Mouse (Mus musculus) Muller cell, postnatal 12 days (primary cell): ENCODE data around the gene Lrrc49.

ENCODE experiments used
- DNase-seq: peaks from one replicate; pipeline ENCODE4 v3.0.0-alpha.2; 2015; ENCODE audit errors: inconsistent ontology term

Gene Lrrc49

GRCm38 (mm10) chr9:60687891-60688324 lies at the start of gene Lrrc49:
Gene Lrrc49, minus strand, starts transcription at chr9:60688158.
- peak; percentile 97 for DNase-seq

GRCm38 (mm10) chr9:60734321-60734720 lies 46.4 kb upstream of the Lrrc49 start:
- DNase-seq = no peak

- DNase-seq = no peak
Measured at GRCm38 (mm10) chr9:60724968-60725367, 37.0 kb upstream of the Lrrc49 start.

GRCm38 (mm10) chr9:60719687-60720086 lies 31.7 kb upstream of the Lrrc49 start:
- DNase-seq = no peak

GRCm38 (mm10) chr9:60718284-60718683 lies 30.3 kb upstream of the Lrrc49 start:
- DNase-seq = no peak

- no peak for DNase-seq
Measured at GRCm38 (mm10) chr9:60715828-60716227, 27.9 kb upstream of the Lrrc49 start.

GRCm38 (mm10) chr9:60715271-60715670 lies 27.3 kb upstream of the Lrrc49 start:
- no peak for DNase-seq

GRCm38 (mm10) chr9:60714191-60714590 lies 26.2 kb upstream of the Lrrc49 start:
- DNase-seq = peak; percentile 44

GRCm38 (mm10) chr9:60713616-60714015 lies 25.7 kb upstream of the Lrrc49 start:
- DNase-seq = no peak

GRCm38 (mm10) chr9:60712771-60713541 lies 25.0 kb upstream of the Lrrc49 start, which contains the start of gene Larp6:
Gene Larp6, plus strand, starts transcription at chr9:60712989.
- peak; percentile 67 for DNase-seq

- no peak for DNase-seq
Measured at GRCm38 (mm10) chr9:60712011-60712410, 24.1 kb upstream of the Lrrc49 start.

GRCm38 (mm10) chr9:60709721-60710120 lies 21.8 kb upstream of the Lrrc49 start:
- DNase-seq = no peak

GRCm38 (mm10) chr9:60708606-60709005 lies 20.6 kb upstream of the Lrrc49 start:
- DNase-seq = no peak

GRCm38 (mm10) chr9:60707594-60707993 lies 19.6 kb upstream of the Lrrc49 start:
- DNase-seq = no peak

- DNase-seq = peak; percentile 56
Measured at GRCm38 (mm10) chr9:60699581-60700231, 11.7 kb upstream of the Lrrc49 start.

GRCm38 (mm10) chr9:60696271-60696985 lies 8.5 kb upstream of the Lrrc49 start:
- no peak for DNase-seq

GRCm38 (mm10) chr9:60693986-60694385 lies 6.0 kb upstream of the Lrrc49 start:
- DNase-seq = no peak

GRCm38 (mm10) chr9:60692624-60693023 lies 4.7 kb upstream of the Lrrc49 start:
- DNase-seq = no peak

- no peak for DNase-seq
Measured at GRCm38 (mm10) chr9:60687415-60687814, 543 bp downstream of the Lrrc49 start.

- no peak for DNase-seq
Measured at GRCm38 (mm10) chr9:60682753-60683152, 5.2 kb downstream of the Lrrc49 start.

- DNase-seq = no peak
Measured at GRCm38 (mm10) chr9:60681005-60681404, 7.0 kb downstream of the Lrrc49 start.

GRCm38 (mm10) chr9:60678913-60679312 lies 9.0 kb downstream of the Lrrc49 start:
- no peak for DNase-seq
